Mouse (Mus musculus) cortical plate, adult 2 months (tissue): ENCODE measurements at regions not wholly inside any gene's neighbourhood (a gene's known extent, or its start where the extent isn't known, plus 50 kb on each side); places are given as distances from the start of the nearest gene placed in this dataset.

ENCODE experiments used
- CTCF ChIP-seq: fragments of 200-500 bp; IDR thresholded peaks from 2 replicates; pipeline ENCODE4 v1.5.1; 2011; ENCODE audit warnings: mild to moderate bottlenecking, control low read depth, low read length; ENCODE audit not compliant: insufficient read depth; ENCODE audit errors: extremely low read depth
- POLR2A ChIP-seq: fragments of 200-500 bp; IDR thresholded peaks from 2 replicates; pipeline ENCODE4 v1.6.1; 2011; ENCODE audit warnings: mild to moderate bottlenecking, low read length, control low read depth; ENCODE audit not compliant: insufficient read depth; ENCODE audit errors: extremely low read depth

GRCm38 (mm10) chr8:115423682-115424081, 283.9 kb downstream of the Maf start:
- TF ChIP-seq POLR2A = no peak
- TF ChIP-seq CTCF = no peak
